Mouse (Mus musculus): ENCODE measurements around the gene Reln. TPM values are rescaled to one million over a fixed set of nuclear protein-coding genes. Genes with fewer than 3 reads are reported as not detected.
A peak's percentile ranks its signal among the peaks of the same experiment; 100 is the strongest.

Reln gene
- polyA plus RNA-seq, 1 experiment from 2014 or later: 2.4 TPM

GRCm38 (mm10) chr5:22007304-22008059 lies 337.0 kb downstream of the Reln start:
- Histone ChIP-seq H3K4me1 (no peaks in the 10 kb centered on the region), H3K9me3 (replicated peaks) (no peaks in the 10 kb centered on the region), H3K27me3 (ENCODE audit: low read depth, poor library complexity, severe bottlenecking) (no peaks in the 10 kb centered on the region), H3K27ac (replicated peaks) (no peak overlapping the region), H3K4me3 (no peak overlapping the region), H3K36me3 (no peaks in the 10 kb centered on the region)
- DNase-seq (ENCODE audit: low spot score): no peak
- 78% methylated on average over 11 of the region's 11 CpGs for WGBS

- Histone ChIP-seq H3K27ac (replicated peaks) (no peak overlapping the region), H3K27me3 (ENCODE audit: low read depth, poor library complexity, severe bottlenecking) (no peaks in the 10 kb centered on the region), H3K9me3 (replicated peaks) (no peaks in the 10 kb centered on the region), H3K4me3 (no peak overlapping the region), H3K36me3 (no peaks in the 10 kb centered on the region), H3K4me1 (no peaks in the 10 kb centered on the region)
- WGBS: 91% methylated on average over 4 of the region's 4 CpGs
- no peak for DNase-seq (ENCODE audit: low spot score)
These were observed 340.6 kb downstream of the Reln start for GRCm38 (mm10) chr5:22003858-22004257.

- 89% methylated on average over 5 of the region's 5 CpGs for WGBS
- Histone ChIP-seq H3K27ac (replicated peaks) (no peak overlapping the region), H3K4me1 (peaks cover 8% of the 10 kb centered on the region), H3K36me3 (no peaks in the 10 kb centered on the region), H3K9me3 (replicated peaks) (peaks cover 10% of the 10 kb centered on the region), H3K27me3 (ENCODE audit: low read depth, poor library complexity, severe bottlenecking) (no peaks in the 10 kb centered on the region), H3K4me3 (no peak overlapping the region)
- DNase-seq (ENCODE audit: low spot score): no peak
These were observed 356.8 kb downstream of the Reln start for GRCm38 (mm10) chr5:21987711-21988110.

- DNase-seq (ENCODE audit: low spot score): peak; percentile 31
- Histone ChIP-seq H3K36me3 (no peaks in the 10 kb centered on the region), H3K4me1 (peaks cover 8% of the 10 kb centered on the region), H3K4me3 (no peak overlapping the region), H3K9me3 (replicated peaks) (peaks cover 10% of the 10 kb centered on the region), H3K27me3 (ENCODE audit: low read depth, poor library complexity, severe bottlenecking) (no peaks in the 10 kb centered on the region), H3K27ac (replicated peaks) (no peak overlapping the region)
- 59% methylated on average over 4 of the region's 4 CpGs for WGBS
These were observed 358.2 kb downstream of the Reln start for GRCm38 (mm10) chr5:21986311-21986710.

GRCm38 (mm10) chr5:21983021-21983667 lies 361.4 kb downstream of the Reln start:
- Histone ChIP-seq H3K4me3 (no peak overlapping the region), H3K27ac (replicated peaks) (no peak overlapping the region), H3K27me3 (ENCODE audit: low read depth, poor library complexity, severe bottlenecking) (no peaks in the 10 kb centered on the region), H3K36me3 (no peaks in the 10 kb centered on the region), H3K4me1 (peaks cover 8% of the 10 kb centered on the region), H3K9me3 (replicated peaks) (no peaks in the 10 kb centered on the region)
- DNase-seq (ENCODE audit: low spot score): peak; percentile 3
- WGBS: 72% methylated on average over 3 of the region's 3 CpGs

- Histone ChIP-seq H3K27me3 (ENCODE audit: low read depth, poor library complexity, severe bottlenecking) (no peaks in the 10 kb centered on the region), H3K4me3 (no peak overlapping the region), H3K4me1 (peaks cover 8% of the 10 kb centered on the region), H3K9me3 (replicated peaks) (no peaks in the 10 kb centered on the region), H3K36me3 (no peaks in the 10 kb centered on the region), H3K27ac (replicated peaks) (no peak overlapping the region)
- DNase-seq (ENCODE audit: low spot score): no peak
- 90% methylated on average over 3 of the region's 3 CpGs for WGBS
These were observed 363.3 kb downstream of the Reln start for GRCm38 (mm10) chr5:21981216-21981615.

- H3K27ac ChIP-seq (replicated peaks): no peak overlapping the region
- no peaks in the 10 kb centered on the region for H3K27me3 ChIP-seq (ENCODE audit: low read depth, poor library complexity, severe bottlenecking)
- H3K4me3 ChIP-seq: no peak overlapping the region
- H3K36me3 ChIP-seq: no peaks in the 10 kb centered on the region
- no peaks in the 10 kb centered on the region for H3K9me3 ChIP-seq (replicated peaks)
- WGBS: 88% methylated on average over 3 of the region's 3 CpGs
- DNase-seq (ENCODE audit: low spot score): no peak
- peaks cover 8% of the 10 kb centered on the region for H3K4me1 ChIP-seq
These were observed 364.0 kb downstream of the Reln start for GRCm38 (mm10) chr5:21980544-21980943.

GRCm38 (mm10) chr5:21973266-21974010 lies 371.1 kb downstream of the Reln start:
- no peaks in the 10 kb centered on the region for H3K36me3 ChIP-seq
- 0 out of 2 replicates have a peak, but pooled peaks cover 4% of the 10 kb centered on the region for H3K4me1 ChIP-seq
- 38% methylated on average over 5 of the region's 5 CpGs for WGBS
- H3K27me3 ChIP-seq (ENCODE audit: low read depth, poor library complexity, severe bottlenecking): no peaks in the 10 kb centered on the region
- H3K9me3 ChIP-seq (replicated peaks): no peaks in the 10 kb centered on the region
- H3K27ac ChIP-seq (replicated peaks): no peak overlapping the region
- DNase-seq (ENCODE audit: low spot score): no peak
- H3K4me3 ChIP-seq: no peak overlapping the region

GRCm38 (mm10) chr5:21961796-21962195 lies 382.7 kb downstream of the Reln start:
- Histone ChIP-seq H3K27ac (replicated peaks) (no peak overlapping the region), H3K27me3 (ENCODE audit: low read depth, poor library complexity, severe bottlenecking) (no peaks in the 10 kb centered on the region), H3K36me3 (no peaks in the 10 kb centered on the region), H3K9me3 (replicated peaks) (no peaks in the 10 kb centered on the region), H3K4me3 (no peak overlapping the region), H3K4me1 (no peaks in the 10 kb centered on the region)
- WGBS: 97% methylated on average over 1 of the region's 1 CpGs
- DNase-seq (ENCODE audit: low spot score): no peak

GRCm38 (mm10) chr5:21960151-21960550 lies 384.4 kb downstream of the Reln start:
- Histone ChIP-seq H3K9me3 (replicated peaks) (no peaks in the 10 kb centered on the region), H3K4me1 (no peaks in the 10 kb centered on the region), H3K36me3 (no peaks in the 10 kb centered on the region), H3K27ac (replicated peaks) (no peak overlapping the region), H3K4me3 (no peak overlapping the region), H3K27me3 (ENCODE audit: low read depth, poor library complexity, severe bottlenecking) (no peaks in the 10 kb centered on the region)
- no peak for DNase-seq (ENCODE audit: low spot score)
- 72% methylated on average over 14 of the region's 14 CpGs for WGBS

- no peak overlapping the region for H3K4me3 ChIP-seq
- no peak overlapping the region for H3K27ac ChIP-seq (replicated peaks)
- H3K27me3 ChIP-seq (ENCODE audit: low read depth, poor library complexity, severe bottlenecking): no peaks in the 10 kb centered on the region
- H3K36me3 ChIP-seq: no peaks in the 10 kb centered on the region
- no peaks in the 10 kb centered on the region for H3K9me3 ChIP-seq (replicated peaks)
- no peaks in the 10 kb centered on the region for H3K4me1 ChIP-seq
- DNase-seq (ENCODE audit: low spot score): no peak
- 78% methylated on average over 4 of the region's 4 CpGs for whole genome bisulfite sequencing
These were observed 386.9 kb downstream of the Reln start for GRCm38 (mm10) chr5:21957586-21957985.

- no peak overlapping the region for H3K27ac ChIP-seq (replicated peaks)
- no peaks in the 10 kb centered on the region for H3K36me3 ChIP-seq
- no peak overlapping the region for H3K4me3 ChIP-seq
- H3K4me1 ChIP-seq: no peaks in the 10 kb centered on the region
- no peaks in the 10 kb centered on the region for H3K27me3 ChIP-seq (ENCODE audit: low read depth, poor library complexity, severe bottlenecking)
- H3K9me3 ChIP-seq (replicated peaks): no peaks in the 10 kb centered on the region
- WGBS: 90% methylated on average over 4 of the region's 4 CpGs
- no peak for DNase-seq (ENCODE audit: low spot score)
These were observed 387.4 kb downstream of the Reln start for GRCm38 (mm10) chr5:21957061-21957460.

GRCm38 (mm10) chr5:21949507-21949897 lies 395.0 kb downstream of the Reln start:
- Histone ChIP-seq H3K27me3 (ENCODE audit: low read depth, poor library complexity, severe bottlenecking) (no peaks in the 10 kb centered on the region), H3K4me1 (peaks cover 3% of the 10 kb centered on the region; the same call in 1 of the 2 replicates), H3K9me3 (replicated peaks) (no peaks in the 10 kb centered on the region), H3K36me3 (no peaks in the 10 kb centered on the region), H3K4me3 (no peak overlapping the region), H3K27ac (replicated peaks) (no peak overlapping the region)
- DNase-seq (ENCODE audit: low spot score): no peak
- 89% methylated on average over 7 of the region's 7 CpGs for WGBS

All from midbrain, embryonic 10.5 days (tissue).